Mouse (Mus musculus) embryonic fibroblast, embryonic 13.5 days (primary cell): ENCODE results near the gene Tsc22d1.

Source experiments
- CTCF ChIP-seq: IDR thresholded peaks from 2 replicates; pipeline ENCODE4 v1.5.1; 2011; ENCODE audit warnings: mild to moderate bottlenecking, control low read depth, low read length, moderate library complexity, borderline replicate concordance; ENCODE audit not compliant: insufficient read depth
- POLR2A ChIP-seq: IDR thresholded peaks from 2 replicates; pipeline ENCODE4 v1.6.1; 2011; ENCODE audit warnings: low read depth, mild to moderate bottlenecking, control low read depth, low read length, moderate library complexity

DNA sequence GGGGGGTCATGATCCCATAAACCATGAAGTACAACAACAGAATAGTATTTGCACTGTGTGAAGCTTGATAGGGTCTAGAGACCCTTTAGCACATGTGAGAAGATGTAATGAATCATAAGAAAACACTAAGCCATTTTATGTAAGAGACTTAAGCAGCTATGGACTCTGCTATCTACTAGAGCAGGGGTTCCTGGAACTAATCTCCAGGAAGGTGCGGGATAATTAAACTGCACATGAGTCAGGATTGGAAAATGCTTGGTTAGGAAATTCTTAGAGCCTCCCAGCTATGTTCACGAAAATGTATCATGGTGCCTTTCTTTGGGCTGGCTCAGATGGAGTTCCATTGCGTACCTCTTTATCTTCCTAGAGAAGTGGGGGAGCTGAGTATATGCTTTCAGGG, 106.5 kb downstream of the Tsc22d1 start:
- TF ChIP-seq CTCF, result no peak
- no peak for TF ChIP-seq POLR2A
